Mouse (Mus musculus) ES-E14 (cell line): ENCODE measurements around the gene Cpne4. TPM values are rescaled to one million over a fixed set of nuclear protein-coding genes. Genes with fewer than 3 reads are reported as not detected.

ENCODE experiments used
- DNase-seq: peaks from one replicate; pipeline ENCODE4 v3.0.0-alpha.2; 2013; ENCODE audit warnings: low read depth, low spot score
- H3K27ac ChIP-seq: 2 replicates; pipeline ENCODE4 v1.5.1; 2012; ENCODE audit warnings: low read depth, mild to moderate bottlenecking, low read length, moderate library complexity, mixed read lengths; ENCODE audit not compliant: poor library complexity, insufficient read depth, severe bottlenecking
- H3K36me3 ChIP-seq: 2 replicates; pipeline ENCODE4 v1.6.1; 2012; ENCODE audit warnings: mild to moderate bottlenecking, low read length, moderate library complexity, mixed read lengths; ENCODE audit not compliant: control insufficient read depth, poor library complexity, insufficient read depth, severe bottlenecking
- H3K4me1 ChIP-seq, 2 experiments: fragments of 150-350 bp in 1 of 2; sonication (generic) in 1 of 2; 2 replicates each; pipeline ENCODE4 v1.6.1; 2012; ENCODE audit warnings: low read length in 2 of 2, mild to moderate bottlenecking in 1 of 2, mixed read lengths in 1 of 2; ENCODE audit not compliant: control insufficient read depth in 2 of 2, insufficient read depth in 2 of 2, poor library complexity in 1 of 2
- H3K4me3 ChIP-seq, 2 experiments: fragments of 150-350 bp in 1 of 2; sonication (generic) in 1 of 2; 2 replicates each; pipeline ENCODE4 v1.5.1; 2012; ENCODE audit warnings: low read length in 2 of 2, low read depth in 1 of 2, mild to moderate bottlenecking in 1 of 2, mixed read lengths in 1 of 2; ENCODE audit not compliant: insufficient read depth in 1 of 2, poor library complexity in 1 of 2, severe bottlenecking in 1 of 2
- H3K9ac ChIP-seq: 2 replicates; pipeline ENCODE4 v1.6.1; 2012; ENCODE audit warnings: low read depth, mild to moderate bottlenecking, low read length, mixed read lengths; ENCODE audit not compliant: poor library complexity, insufficient read depth, severe bottlenecking
- H3K9me3 ChIP-seq: fragments of 150-350 bp; sonication (generic); 2 replicates; pipeline ENCODE4 v1.6.1; 2012; ENCODE audit warnings: low read depth, mild to moderate bottlenecking, low read length; ENCODE audit not compliant: control insufficient read depth, insufficient read depth
- CHD2 ChIP-seq: IDR thresholded peaks from 2 replicates; pipeline ENCODE4 v1.6.1; 2014; ENCODE audit warnings: mild to moderate bottlenecking, low read depth, low read length, inconsistent platforms
- HCFC1 ChIP-seq: IDR thresholded peaks from 2 replicates; pipeline ENCODE4 v1.6.1; 2012; ENCODE audit warnings: low read length, inconsistent platforms, borderline replicate concordance; ENCODE audit not compliant: insufficient read depth
- MAFK ChIP-seq: IDR thresholded peaks from 2 replicates; pipeline ENCODE4 v1.6.1; 2014; ENCODE audit warnings: mild to moderate bottlenecking, low read depth, low read length, inconsistent platforms; ENCODE audit not compliant: insufficient read depth
- ZC3H11A ChIP-seq: IDR thresholded peaks from 2 replicates; pipeline ENCODE4 v1.6.1; 2012; ENCODE audit warnings: low read depth, mild to moderate bottlenecking, inconsistent platforms, low read length, borderline replicate concordance
- ZNF384 ChIP-seq: IDR thresholded peaks from 2 replicates; pipeline ENCODE4 v1.6.1; 2012; ENCODE audit warnings: low read depth, low read length, inconsistent platforms
- in situ Hi-C, 2 experiments: fragments of 600-800 bp; cut with MboI; formaldehyde crosslinking; loops; one replicate each; pipeline ENCODE4 v1.15.1; 2025; ENCODE audit warnings: low sequenced_read_pairs in 2 of 2, inconsistent platforms in 1 of 2; ENCODE audit not compliant: unreplicated experiment in 2 of 2
- total RNA-seq: library from RNA; depleted of rRNA; stranded (reverse); fragments of 300-350 nt; gene quantifications from 2 replicates; pipeline ENCODE4 v1.2.3, GENCODE M21; 2012

Cpne4 gene
- total RNA-seq, 1 experiment = 0.13 TPM

DNA sequence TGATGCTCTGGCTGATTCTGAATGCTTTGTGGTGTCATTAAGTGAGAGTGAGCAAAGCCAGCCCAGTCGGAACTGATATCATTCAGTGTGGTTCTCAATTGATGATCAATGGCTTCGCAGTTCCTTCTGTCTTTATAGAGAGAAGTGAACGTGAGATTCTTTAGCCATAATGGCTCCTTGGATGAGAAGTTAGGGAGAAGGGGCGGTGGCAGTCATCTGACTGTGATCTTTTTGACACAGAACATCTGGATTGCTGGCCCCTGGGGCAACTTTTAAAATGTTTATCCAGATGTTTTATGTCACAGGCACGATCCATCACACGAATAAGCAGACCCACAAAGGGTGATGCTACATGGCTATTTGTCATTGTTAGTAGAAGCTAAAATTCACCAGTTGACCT, 35.6 kb downstream of the Cpne4 start:
- in situ Hi-C loops = no loop called here
- Histone ChIP-seq H3K9ac (no peak overlapping the region), H3K9me3 (no peaks in the 10 kb centered on the region), H3K4me3 (no peak overlapping the region), H3K4me1 (no peaks in the 10 kb centered on the region), H3K36me3 (no peaks in the 10 kb centered on the region), H3K27ac (no peak overlapping the region)
- DNase-seq = no peak
- TF ChIP-seq ZNF384 (no peak), ZC3H11A (no peak), HCFC1 (no peak), MAFK (no peak), CHD2 (no peak)

DNA sequence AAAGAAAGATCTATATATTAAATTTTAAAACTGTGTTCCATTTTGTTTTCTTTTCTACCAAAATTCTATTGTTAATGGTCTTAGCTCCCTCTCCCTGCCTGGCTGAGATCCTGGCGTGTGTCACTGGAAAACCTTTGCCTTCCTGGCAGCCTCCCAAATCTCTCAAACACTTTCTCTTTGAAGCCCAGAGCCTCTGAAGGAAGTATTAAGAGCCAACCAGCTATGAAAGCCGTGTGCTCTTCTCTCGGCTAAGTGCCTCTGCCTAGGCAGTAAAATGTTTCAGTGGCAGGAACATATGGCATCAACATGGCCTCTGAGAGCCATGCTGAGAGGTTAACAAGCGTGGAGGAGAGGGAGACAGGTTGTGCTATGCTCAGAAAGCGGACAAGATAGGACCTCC, 47.5 kb downstream of the Cpne4 start:
- DNase-seq = no peak
- H3K4me3 ChIP-seq = no peak overlapping the region
- no peaks in the 10 kb centered on the region for H3K4me1 ChIP-seq
- no peak overlapping the region for H3K27ac ChIP-seq
- in situ Hi-C loops = no loop called here
- H3K9me3 ChIP-seq = no peaks in the 10 kb centered on the region
- TF ChIP-seq ZNF384 = no peak
- no peak for TF ChIP-seq HCFC1
- no peak overlapping the region for H3K9ac ChIP-seq
- no peaks in the 10 kb centered on the region for H3K36me3 ChIP-seq

GRCm38 (mm10) chr9:104594979-104595378, 47.9 kb downstream of the Cpne4 start:
- DNase-seq = no peak
- Histone ChIP-seq H3K27ac (no peak overlapping the region), H3K36me3 (no peaks in the 10 kb centered on the region), H3K9ac (no peak overlapping the region), H3K4me1 (no peaks in the 10 kb centered on the region), H3K4me3 (no peak overlapping the region), H3K9me3 (no peaks in the 10 kb centered on the region)
- in situ Hi-C loops = no loop called here
- TF ChIP-seq ZC3H11A = no peak
- no peak for TF ChIP-seq MAFK
- TF ChIP-seq ZNF384 = no peak
- TF ChIP-seq CHD2 = no peak
- no peak for TF ChIP-seq HCFC1

GRCm38 (mm10) chr9:104612523-104612922, 65.4 kb downstream of the Cpne4 start:
- in situ Hi-C loops = no loop called here
- Histone ChIP-seq H3K4me3 (no peak overlapping the region), H3K9ac (no peak overlapping the region), H3K27ac (no peak overlapping the region), H3K36me3 (no peaks in the 10 kb centered on the region), H3K4me1 (no peaks in the 10 kb centered on the region), H3K9me3 (no peaks in the 10 kb centered on the region)
- no peak for DNase-seq
- TF ChIP-seq MAFK (no peak), CHD2 (no peak)

DNA sequence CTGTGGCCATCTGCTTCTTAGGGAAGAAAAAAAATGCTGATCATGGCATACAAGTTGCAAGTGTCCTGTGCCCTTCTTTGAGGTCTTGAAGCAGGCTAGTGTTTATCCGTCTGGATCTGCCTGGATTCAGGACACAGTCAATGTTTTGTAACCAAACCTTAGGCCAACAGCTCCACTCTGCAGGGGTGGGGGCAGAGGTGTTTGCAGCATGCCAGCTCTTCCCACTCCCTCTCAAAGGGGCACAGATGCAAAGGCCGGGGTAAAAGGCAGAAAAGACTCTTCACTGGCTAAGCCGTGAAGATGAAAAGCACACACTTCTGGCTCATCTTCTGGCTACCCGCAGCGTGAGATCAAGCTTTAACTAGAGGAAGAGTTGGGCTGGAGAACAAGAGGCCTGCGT, 69.6 kb downstream of the Cpne4 start:
- no peak for TF ChIP-seq ZNF384
- no peak overlapping the region for H3K4me3 ChIP-seq
- in situ Hi-C loops = no loop called here
- H3K4me1 ChIP-seq = no peaks in the 10 kb centered on the region
- H3K36me3 ChIP-seq = no peaks in the 10 kb centered on the region
- H3K9ac ChIP-seq = no peak overlapping the region
- H3K27ac ChIP-seq = no peak overlapping the region
- H3K9me3 ChIP-seq = no peaks in the 10 kb centered on the region
- DNase-seq = no peak
